In genomic region chr16:64677352-64677751, GRCm38 (mm10) we compare ENCODE assay signal across 22 mouse cellular contexts.
A peak's percentile ranks its signal among the peaks of the same experiment; 100 is the strongest.
DNase-seq lines count a peak whose midpoint lies in the region; ATAC-seq and TF ChIP-seq lines count a peak whose summit lies in the region.
"Had no signal": no experiment of that assay in that cellular context is flagged by ENCODE, and none has a peak within 500 bp of the region (broad histone marks: within the 10 kb centered on the region; RNA-seq: fewer than 3 reads in every experiment).

No protein-coding gene starts in this region.

- no peak overlapping the region for H3K9ac ChIP-seq in forebrain, embryonic 14.5 days (ENCODE audit: low read length)
- no peak overlapping the region for H3K9ac ChIP-seq in forebrain, embryonic 11.5 days (ENCODE audit: low read length)
- H3K9ac ChIP-seq in lung, embryonic 14.5 days: no peak overlapping the region
- H3K9ac ChIP-seq in forebrain, embryonic 16.5 days (replicated peaks; ENCODE audit: low read depth, low read length): no peak overlapping the region
- H3K9ac ChIP-seq: hindbrain, embryonic 12.5 days had no signal

- no peak overlapping the region for H3K4me2 ChIP-seq in forebrain, embryonic 14.5 days (ENCODE audit: low read length)
- no peak overlapping the region for H3K4me2 ChIP-seq in forebrain, embryonic 11.5 days (ENCODE audit: low read depth, low read length, severe bottlenecking)
- no peak overlapping the region for H3K4me2 ChIP-seq in lung, embryonic 14.5 days
- no peak overlapping the region for H3K4me2 ChIP-seq in forebrain, embryonic 16.5 days (ENCODE audit: low read length)
- H3K4me2 ChIP-seq: hindbrain, embryonic 12.5 days; liver, embryonic 11.5 days had no signal

- WGBS in forebrain, embryonic 14.5 days: 56% methylated on average over 8 of the region's 8 CpGs
- WGBS in forebrain, embryonic 11.5 days: 87% methylated on average over 8 of the region's 8 CpGs
- 29% methylated on average over 8 of the region's 8 CpGs for WGBS in lung, embryonic 14.5 days
- WGBS in forebrain, embryonic 16.5 days: 29% methylated on average over 8 of the region's 8 CpGs

- H3K27me3 ChIP-seq in forebrain, embryonic 14.5 days (replicated peaks; ENCODE audit: control insufficient read depth, insufficient read depth, low read length): no peaks in the 10 kb centered on the region
- no peaks in the 10 kb centered on the region for H3K27me3 ChIP-seq in forebrain, embryonic 11.5 days (ENCODE audit: control insufficient read depth, insufficient read depth, low read length)
- H3K27me3 ChIP-seq in lung, embryonic 14.5 days (ENCODE audit: insufficient read depth, low read length): no peaks in the 10 kb centered on the region
- H3K27me3 ChIP-seq in forebrain, embryonic 16.5 days (replicated peaks; ENCODE audit: control insufficient read depth, insufficient read depth, low read length): no peaks in the 10 kb centered on the region
- H3K27me3 ChIP-seq: hindbrain, embryonic 12.5 days; megakaryocyte, embryonic 14.5 days had no signal

- DNase-seq in forebrain, embryonic 14.5 days (ENCODE audit: low spot score): peak; percentile 71
- no peak for DNase-seq in forebrain, embryonic 11.5 days (ENCODE audit: low spot score)
- peak; percentile 93 for DNase-seq in lung, embryonic 14.5 days
- DNase-seq in lung, postnatal 36 days: no peak
- peak; percentile 13 for DNase-seq in brain, adult 2 months (ENCODE audit: low read depth, low spot score)
- DNase-seq in kidney, postnatal 36 days: no peak
- DNase-seq in urinary bladder, postnatal 10 days (ENCODE audit: low spot score): no peak
- DNase-seq: adrenal gland, postnatal 14 days; B cell, adult 2 months; cerebellum, adult 9-10 months; embryo, embryonic 11 days; gastrocnemius, postnatal 25 days; kidney, adult 2 months; kidney, postnatal 25 days; lung, adult 2 months; right cerebral cortex, adult 18-20 months; thymus, postnatal 14 days had no signal

- ATAC-seq in forebrain, embryonic 14.5 days: peak; percentile 62
- no peak for ATAC-seq in forebrain, embryonic 11.5 days (replicated peaks; ENCODE audit: low FRiP score)
- peak; percentile 86 for ATAC-seq in lung, embryonic 14.5 days (ENCODE audit: insufficient read depth)
- ATAC-seq in forebrain, embryonic 16.5 days: peak; percentile 84

- H3K4me3 ChIP-seq in forebrain, embryonic 14.5 days (ENCODE audit: low read depth, low read length): no peak overlapping the region
- H3K4me3 ChIP-seq in forebrain, embryonic 11.5 days (ENCODE audit: low read depth, low read length): no peak overlapping the region
- H3K4me3 ChIP-seq in lung, embryonic 14.5 days (ENCODE audit: low read depth, low read length): no peak overlapping the region
- no peak overlapping the region for H3K4me3 ChIP-seq in forebrain, embryonic 16.5 days (replicated peaks; ENCODE audit: low read length)
- H3K4me3 ChIP-seq: hindbrain, embryonic 12.5 days; megakaryocyte, embryonic 14.5 days; myocyte had no signal

- H3K4me1 ChIP-seq in forebrain, embryonic 14.5 days (ENCODE audit: control insufficient read depth, insufficient read depth, low read length): peaks cover 6% of the 10 kb centered on the region; the same call in 1 of the 2 replicates
- H3K4me1 ChIP-seq in forebrain, embryonic 11.5 days (replicated peaks; ENCODE audit: control insufficient read depth, insufficient read depth, low read length): no peaks in the 10 kb centered on the region
- no peaks in the 10 kb centered on the region for H3K4me1 ChIP-seq in lung, embryonic 14.5 days (ENCODE audit: insufficient read depth)
- peaks cover 11% of the 10 kb centered on the region for H3K4me1 ChIP-seq in forebrain, embryonic 16.5 days (replicated peaks; ENCODE audit: control insufficient read depth, insufficient read depth, low read length)
- H3K4me1 ChIP-seq: hindbrain, embryonic 12.5 days; megakaryocyte, embryonic 14.5 days had no signal

- 0 out of 2 replicates have a peak, but pooled peaks have one; percentile 1 for TF ChIP-seq CTCF in lung, embryonic 14.5 days (IDR thresholded peaks at IDR 0.05; ENCODE audit: low read depth)

- no peaks in the 10 kb centered on the region for H3K9me3 ChIP-seq in forebrain, embryonic 14.5 days (replicated peaks; ENCODE audit: control insufficient read depth, low read length)
- H3K9me3 ChIP-seq in forebrain, embryonic 11.5 days (ENCODE audit: control insufficient read depth, low read length): no peaks in the 10 kb centered on the region
- no peaks in the 10 kb centered on the region for H3K9me3 ChIP-seq in lung, embryonic 14.5 days (ENCODE audit: low read depth, low read length)
- no peaks in the 10 kb centered on the region for H3K9me3 ChIP-seq in forebrain, embryonic 16.5 days (ENCODE audit: control insufficient read depth, low read length)
- H3K9me3 ChIP-seq: hindbrain, embryonic 12.5 days; megakaryocyte, embryonic 14.5 days had no signal

- no peaks in the 10 kb centered on the region for H3K36me3 ChIP-seq in forebrain, embryonic 14.5 days (ENCODE audit: control insufficient read depth, insufficient read depth, low read length)
- no peaks in the 10 kb centered on the region for H3K36me3 ChIP-seq in forebrain, embryonic 11.5 days (ENCODE audit: control insufficient read depth, insufficient read depth, low read length)
- no peaks in the 10 kb centered on the region for H3K36me3 ChIP-seq in lung, embryonic 14.5 days (ENCODE audit: insufficient read depth)
- no peaks in the 10 kb centered on the region for H3K36me3 ChIP-seq in forebrain, embryonic 16.5 days (ENCODE audit: control insufficient read depth, insufficient read depth)
- H3K36me3 ChIP-seq: hindbrain, embryonic 12.5 days had no signal

- no peak overlapping the region for H3K27ac ChIP-seq in forebrain, embryonic 14.5 days (ENCODE audit: low read depth, low read length)
- no peak overlapping the region for H3K27ac ChIP-seq in forebrain, embryonic 11.5 days (ENCODE audit: low read depth, low read length)
- H3K27ac ChIP-seq in lung, embryonic 14.5 days (ENCODE audit: low read depth): no peak overlapping the region
- H3K27ac ChIP-seq in forebrain, embryonic 16.5 days (ENCODE audit: low read length): peak overlapping the region; percentile 67; the same call in 1 of the 2 replicates
- H3K27ac ChIP-seq: hindbrain, embryonic 12.5 days had no signal

Comparison
In these comparisons a context has a peak if more than half of its experiments do, and no peak if none do; other contexts are left out.
1. DNase-seq: peak in forebrain, embryonic 14.5 days (single experiment), lung, embryonic 14.5 days (single experiment) and brain, adult 2 months (single experiment); none in forebrain, embryonic 11.5 days (single experiment), lung, postnatal 36 days (single experiment), kidney, postnatal 36 days (0 of 2) and urinary bladder, postnatal 10 days (single experiment).